Mouse (Mus musculus) ES-Bruce4 (cell line): Measurements from ENCODE around the gene Gm21973.

Source experiments
- CTCF ChIP-seq: IDR thresholded peaks from one replicate; pipeline ENCODE4 v1.8.1; 2011; ENCODE audit warnings: low read depth, low read length
- POLR2A ChIP-seq: IDR thresholded peaks from one replicate; pipeline ENCODE4 v1.8.1; 2011; ENCODE audit warnings: low read length; ENCODE audit not compliant: insufficient read depth

- TF ChIP-seq POLR2A, result no peak
- no peak for TF ChIP-seq CTCF
Measured at GRCm38 (mm10) chr15:10306461-10306860, 18.7 kb upstream of the Gm21973 start.
